Mouse (Mus musculus) cerebellum, adult 9-10 months (tissue): ENCODE measurements at regions not wholly inside any gene's neighbourhood (a gene's known extent, or its start where the extent isn't known, plus 50 kb on each side); places are given as distances from the start of the nearest gene placed in this dataset.
A peak's percentile ranks its signal among the peaks of the same experiment; 100 is the strongest.

Source experiments
- DNase-seq: peaks from one replicate; pipeline ENCODE4 v3.0.0; 2022

DNA sequence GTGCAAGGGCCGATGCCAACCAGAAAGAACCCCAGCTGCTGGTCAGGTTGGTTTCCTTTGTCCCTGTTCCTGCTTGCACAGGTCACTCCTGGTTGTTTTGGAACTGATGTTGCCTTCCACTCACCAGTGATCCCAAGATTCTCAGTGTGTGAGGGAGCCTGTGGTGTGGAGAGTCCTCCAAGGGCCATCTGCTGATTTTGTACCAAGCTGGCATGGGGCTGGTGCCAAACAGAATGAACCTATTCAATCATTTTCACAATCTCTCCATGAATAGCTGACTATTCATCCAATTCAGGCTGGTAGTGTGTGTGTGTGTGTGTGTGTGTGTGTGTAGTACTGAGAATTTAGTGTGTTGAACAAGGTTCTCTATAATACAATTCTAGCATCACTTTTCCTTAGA is 402.8 kb upstream of the Cntnap5b start:
- peak; percentile 14 for DNase-seq

DNA sequence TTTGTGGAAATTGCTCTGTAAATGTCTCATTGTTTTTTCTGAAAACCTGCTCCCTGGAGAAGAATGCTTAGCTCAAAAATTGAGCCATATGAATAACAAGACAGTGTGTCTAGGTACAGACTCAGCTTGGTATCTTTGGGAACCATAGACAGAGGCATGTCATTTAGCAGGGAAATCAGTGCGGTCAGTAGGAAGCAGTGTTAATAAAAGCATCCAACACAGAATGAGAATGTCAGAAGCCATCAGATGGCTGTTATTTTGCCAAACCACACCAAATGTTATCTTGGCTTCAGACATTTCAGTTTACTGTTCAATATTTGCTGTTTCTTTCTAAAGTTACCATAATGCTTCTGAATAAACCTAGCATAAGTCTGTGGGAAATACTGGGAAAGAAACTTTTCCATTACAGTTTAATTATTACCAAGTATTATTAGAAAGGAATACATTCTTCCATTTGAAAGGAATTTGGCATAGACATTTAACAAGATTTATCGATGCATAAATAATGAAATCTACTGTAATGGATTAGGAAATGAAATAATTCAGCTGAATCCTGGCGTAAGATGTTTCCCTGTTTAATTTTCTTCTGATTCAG is 402.1 kb upstream of the Cntnap5b start:
- DNase-seq = peak; percentile 7

DNA sequence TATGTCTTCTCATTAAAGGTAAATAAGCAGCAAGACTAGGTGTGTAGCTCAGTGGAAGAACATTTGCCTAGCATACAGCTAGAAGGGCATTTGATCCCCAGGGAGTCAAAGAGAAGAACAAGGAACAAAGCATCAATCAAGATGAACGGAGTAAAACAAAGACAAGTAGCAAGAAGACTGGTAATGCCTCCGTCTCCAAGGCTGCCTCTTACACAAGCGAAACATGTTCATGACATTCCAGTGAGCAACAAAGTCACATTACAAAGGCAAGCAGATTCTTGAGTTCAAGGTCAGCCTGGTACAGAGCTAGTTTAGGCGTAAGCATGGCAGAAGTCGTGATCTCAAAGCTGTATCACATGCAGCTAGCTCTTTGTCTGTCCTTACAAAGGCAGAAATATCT is 376.8 kb upstream of the Cntnap5b start:
- DNase-seq = no peak
